Mouse (Mus musculus) limb, embryonic 12.5 days (tissue): ENCODE measurements around the gene Moap1. TPM values are rescaled to one million over a fixed set of nuclear protein-coding genes. Genes with fewer than 3 reads are reported as not detected.

Experiments
- ATAC-seq: fragments of 200-750 bp; cut with Nextera tagmentation; 2 replicates; pipeline ENCODE4 v1.8.0; 2017; ENCODE audit warnings: low read depth, moderate TSS enrichment; ENCODE audit not compliant: insufficient number of reproducible peaks, insufficient read depth, low FRiP score, low TSS enrichment
- H3K27ac ChIP-seq: fragments of 300-500 bp; sonication (generic); 2 replicates; pipeline ENCODE4 v1.5.1; 2016; ENCODE audit warnings: mild to moderate bottlenecking, moderate library complexity
- H3K27me3 ChIP-seq: fragments of 300-500 bp; sonication (generic); 2 replicates; pipeline ENCODE4 v1.6.1; 2016; ENCODE audit warnings: mild to moderate bottlenecking, moderate library complexity
- H3K36me3 ChIP-seq: fragments of 300-500 bp; sonication (generic); 2 replicates; pipeline ENCODE4 v1.6.1; 2016; ENCODE audit warnings: mild to moderate bottlenecking, moderate library complexity
- H3K4me1 ChIP-seq: fragments of 300-500 bp; sonication (generic); replicated peaks from 2 replicates; pipeline ENCODE4 v1.6.1; 2016
- H3K4me2 ChIP-seq: fragments of 300-500 bp; sonication (generic); 2 replicates; pipeline ENCODE4 v1.6.1; 2016; ENCODE audit warnings: mild to moderate bottlenecking, moderate library complexity
- H3K4me3 ChIP-seq: fragments of 300-500 bp; sonication (generic); replicated peaks from 2 replicates; pipeline ENCODE4 v1.5.1; 2016; ENCODE audit warnings: mild to moderate bottlenecking
- H3K9ac ChIP-seq: fragments of 300-500 bp; sonication (generic); replicated peaks from 2 replicates; pipeline ENCODE4 v1.6.1; 2016; ENCODE audit warnings: mild to moderate bottlenecking, moderate library complexity
- H3K9me3 ChIP-seq: fragments of 300-500 bp; sonication (generic); 2 replicates; pipeline ENCODE4 v1.6.1; 2016; ENCODE audit warnings: mild to moderate bottlenecking, moderate library complexity
- WGBS: fragments of 180-500 bp; shearing (Covaris S2); methylation state at CpG from one replicate; pipeline ENCODE4 v1.1.7; 2016; 5-methylcytosine and 5-hydroxymethylcytosine counted together
- polyA plus RNA-seq: library from polyadenylated mRNA; unstranded; fragments of >200 nt; fragmentation: Nextera tagmentation; extraction: Ambion mirVana; gene quantifications from 2 replicates; pipeline ENCODE4 v1.2.1, GENCODE M21; 2016

Gene Moap1
- polyA plus RNA-seq, 1 experiment from 2014 or later: 34.1 TPM

- no peaks in the 10 kb centered on the region for H3K36me3 ChIP-seq
- WGBS: under 1% methylated on average over 75 of the region's 105 CpGs
- peak within 1 kb of the TSS; percentile 84 for H3K9ac ChIP-seq
- H3K9me3 ChIP-seq: no peaks in the 10 kb centered on the region
- H3K4me2 ChIP-seq: peak within 1 kb of the TSS; percentile 95
- H3K4me3 ChIP-seq: peak within 1 kb of the TSS; percentile 76
- ATAC-seq: peak; percentile 80
- peaks cover 9% of the 10 kb centered on the region for H3K27me3 ChIP-seq
- peaks cover 41% of the 10 kb centered on the region for H3K4me1 ChIP-seq
- peak within 1 kb of the TSS; percentile 83 for H3K27ac ChIP-seq
Measured at GRCm38 (mm10) chr12:102704457-102705198, 38.8 kb downstream of the Moap1 start, which contains the start of gene Itpk1. Gene Itpk1 (minus strand): TSS chr12:102704930.

GRCm38 (mm10) chr12:102703921-102704408 lies 39.5 kb downstream of the Moap1 start:
- peak; percentile 7; the same call in 1 of the 2 replicates for ATAC-seq
- H3K9ac ChIP-seq: peak overlapping the region; percentile 78
- peaks cover 48% of the 10 kb centered on the region for H3K4me1 ChIP-seq
- H3K36me3 ChIP-seq: no peaks in the 10 kb centered on the region
- H3K4me3 ChIP-seq: peak overlapping the region; percentile 76
- peaks cover 9% of the 10 kb centered on the region for H3K27me3 ChIP-seq
- no peak overlapping the region for H3K27ac ChIP-seq
- 3% methylated on average over 17 of the region's 17 CpGs for WGBS
- no peaks in the 10 kb centered on the region for H3K9me3 ChIP-seq
- H3K4me2 ChIP-seq: peak overlapping the region; percentile 95

- 41% methylated on average over 6 of the region's 6 CpGs for whole genome bisulfite sequencing
- Histone ChIP-seq H3K4me3 (peak overlapping the region; percentile 76), H3K27ac (0 out of 2 replicates have a peak overlapping the region, but pooled peaks have one; percentile 1), H3K9ac (0 out of 2 replicates have a peak overlapping the region, but pooled peaks have one; percentile 13), H3K4me2 (peak overlapping the region; percentile 95), H3K9me3 (no peaks in the 10 kb centered on the region), H3K36me3 (no peaks in the 10 kb centered on the region), H3K4me1 (peaks cover 53% of the 10 kb centered on the region), H3K27me3 (peaks cover 9% of the 10 kb centered on the region)
- ATAC-seq: no peak
Measured at GRCm38 (mm10) chr12:102703441-102703840, 40.0 kb downstream of the Moap1 start.

- H3K4me1 ChIP-seq: peaks cover 57% of the 10 kb centered on the region
Measured at GRCm38 (mm10) chr12:102703111-102703412, 40.4 kb downstream of the Moap1 start.

GRCm38 (mm10) chr12:102702356-102703110 lies 40.9 kb downstream of the Moap1 start:
- Histone ChIP-seq H3K9me3 (no peaks in the 10 kb centered on the region), H3K4me1 (peaks cover 62% of the 10 kb centered on the region), H3K4me2 (peak overlapping the region; percentile 95), H3K4me3 (peak overlapping the region; percentile 31), H3K36me3 (no peaks in the 10 kb centered on the region), H3K27ac (0 out of 2 replicates have a peak overlapping the region, but pooled peaks have one; percentile 50), H3K27me3 (peaks cover 9% of the 10 kb centered on the region), H3K9ac (no peak overlapping the region; the same call in 1 of the 2 replicates)
- no peak for ATAC-seq
- WGBS: 5% methylated on average over 15 of the region's 15 CpGs

More at GRCm38 (mm10) chr12:102703111-102703412, 40.4 kb downstream of the Moap1 start:
- H3K4me3 ChIP-seq: peak overlapping the region; percentile 76
- no peak overlapping the region; the same call in 1 of the 2 replicates for H3K9ac ChIP-seq
- H3K9me3 ChIP-seq: no peaks in the 10 kb centered on the region
- peaks cover 9% of the 10 kb centered on the region for H3K27me3 ChIP-seq
- H3K36me3 ChIP-seq: no peaks in the 10 kb centered on the region
- H3K4me2 ChIP-seq: peak overlapping the region; percentile 95
- 11% methylated on average over 4 of the region's 4 CpGs for WGBS
- 0 out of 2 replicates have a peak overlapping the region, but pooled peaks have one; percentile 50 for H3K27ac ChIP-seq
- ATAC-seq: no peak

- 89% methylated on average over 5 of the region's 5 CpGs for WGBS
- H3K9ac ChIP-seq: no peak overlapping the region
- H3K4me2 ChIP-seq: no peak overlapping the region
- no peak overlapping the region for H3K4me3 ChIP-seq
- H3K4me1 ChIP-seq: peaks cover 69% of the 10 kb centered on the region
- H3K27me3 ChIP-seq: peaks cover 9% of the 10 kb centered on the region
- H3K9me3 ChIP-seq: no peaks in the 10 kb centered on the region
- no peak overlapping the region for H3K27ac ChIP-seq
- no peaks in the 10 kb centered on the region for H3K36me3 ChIP-seq
- no peak for ATAC-seq
Measured at GRCm38 (mm10) chr12:102701691-102702207, 41.7 kb downstream of the Moap1 start.

GRCm38 (mm10) chr12:102700453-102700852 lies 43.0 kb downstream of the Moap1 start:
- no peak for ATAC-seq
- H3K27ac ChIP-seq: peak overlapping the region; percentile 37; the same call in 1 of the 2 replicates
- no peak overlapping the region for H3K4me3 ChIP-seq
- peaks cover 68% of the 10 kb centered on the region for H3K4me1 ChIP-seq
- H3K27me3 ChIP-seq: peaks cover 9% of the 10 kb centered on the region
- no peaks in the 10 kb centered on the region for H3K9me3 ChIP-seq
- 47% methylated on average over 12 of the region's 12 CpGs for WGBS
- no peak overlapping the region for H3K4me2 ChIP-seq
- no peak overlapping the region for H3K9ac ChIP-seq
- H3K36me3 ChIP-seq: no peaks in the 10 kb centered on the region

- peaks cover 7% of the 10 kb centered on the region for H3K27me3 ChIP-seq
- no peak for ATAC-seq
- 0 out of 2 replicates have a peak overlapping the region, but pooled peaks have one; percentile 62 for H3K27ac ChIP-seq
- H3K4me1 ChIP-seq: peaks cover 61% of the 10 kb centered on the region
- no peak overlapping the region for H3K4me3 ChIP-seq
- no peak overlapping the region for H3K4me2 ChIP-seq
- H3K9me3 ChIP-seq: no peaks in the 10 kb centered on the region
- no peaks in the 10 kb centered on the region for H3K36me3 ChIP-seq
- H3K9ac ChIP-seq: no peak overlapping the region
- 43% methylated on average over 1 of the region's 1 CpGs for WGBS
Measured at GRCm38 (mm10) chr12:102699156-102699555, 44.3 kb downstream of the Moap1 start.

GRCm38 (mm10) chr12:102698089-102698684 lies 45.3 kb downstream of the Moap1 start:
- Histone ChIP-seq H3K4me2 (no peak overlapping the region), H3K27me3 (0 out of 2 replicates have a peak, but pooled peaks cover under 1% of the 10 kb centered on the region), H3K27ac (peak overlapping the region; percentile 62; the same call in 1 of the 2 replicates), H3K9me3 (no peaks in the 10 kb centered on the region), H3K9ac (peak overlapping the region; percentile 44; the same call in 1 of the 2 replicates), H3K4me3 (no peak overlapping the region), H3K36me3 (no peaks in the 10 kb centered on the region), H3K4me1 (peaks cover 51% of the 10 kb centered on the region)
- no peak for ATAC-seq
- 18% methylated on average over 1 of the region's 1 CpGs for WGBS

- Histone ChIP-seq H3K9ac (no peak overlapping the region), H3K27me3 (no peaks in the 10 kb centered on the region), H3K36me3 (no peaks in the 10 kb centered on the region), H3K4me3 (no peak overlapping the region), H3K27ac (no peak overlapping the region; the same call in 1 of the 2 replicates), H3K9me3 (no peaks in the 10 kb centered on the region), H3K4me2 (no peak overlapping the region), H3K4me1 (peaks cover 43% of the 10 kb centered on the region)
- 71% methylated on average over 7 of the region's 7 CpGs for WGBS
- ATAC-seq: no peak
Measured at GRCm38 (mm10) chr12:102697381-102697780, 46.1 kb downstream of the Moap1 start.
